Mouse (Mus musculus) erythroblast, embryonic 14.5 days (primary cell): ENCODE data around the gene Gins1. TPM values are rescaled to one million over a fixed set of nuclear protein-coding genes. Genes with fewer than 3 reads are reported as not detected.

Source experiments
- H3K27me3 ChIP-seq: 2 replicates; pipeline ENCODE4 v1.6.1; 2012; ENCODE audit warnings: inconsistent platforms; ENCODE audit not compliant: control insufficient read depth
- H3K36me3 ChIP-seq: 2 replicates; pipeline ENCODE4 v1.6.1; 2012; ENCODE audit warnings: mild to moderate bottlenecking, inconsistent platforms; ENCODE audit not compliant: control insufficient read depth
- H3K4me1 ChIP-seq: 2 replicates; pipeline ENCODE4 v1.6.1; 2012; ENCODE audit warnings: inconsistent platforms; ENCODE audit not compliant: control insufficient read depth
- H3K4me3 ChIP-seq: replicated peaks from 2 replicates; pipeline ENCODE3; 2012; ENCODE audit warnings: moderate library complexity, mild to moderate bottlenecking, inconsistent platforms
- H3K9me3 ChIP-seq: 2 replicates; pipeline ENCODE4 v1.6.1; 2012; ENCODE audit warnings: low read length, inconsistent platforms, mixed read lengths; ENCODE audit not compliant: control insufficient read depth
- GATA1 ChIP-seq: IDR thresholded peaks from 2 replicates; pipeline ENCODE4 v1.6.1; 2012; ENCODE audit warnings: low read length, inconsistent platforms, mixed read lengths
- TAL1 ChIP-seq: IDR thresholded peaks from 3 replicates; pipeline ENCODE4 v1.6.1; 2012; ENCODE audit warnings: low read length, inconsistent platforms, mixed read lengths
- polyA plus RNA-seq: library from polyadenylated mRNA; stranded (reverse); fragments of >175 nt; gene quantifications from 2 replicates; pipeline ENCODE4 v1.2.3, GENCODE M21; 2012

Gene Gins1
- polyA plus RNA-seq, 1 experiment: 5.9 TPM

DNA sequence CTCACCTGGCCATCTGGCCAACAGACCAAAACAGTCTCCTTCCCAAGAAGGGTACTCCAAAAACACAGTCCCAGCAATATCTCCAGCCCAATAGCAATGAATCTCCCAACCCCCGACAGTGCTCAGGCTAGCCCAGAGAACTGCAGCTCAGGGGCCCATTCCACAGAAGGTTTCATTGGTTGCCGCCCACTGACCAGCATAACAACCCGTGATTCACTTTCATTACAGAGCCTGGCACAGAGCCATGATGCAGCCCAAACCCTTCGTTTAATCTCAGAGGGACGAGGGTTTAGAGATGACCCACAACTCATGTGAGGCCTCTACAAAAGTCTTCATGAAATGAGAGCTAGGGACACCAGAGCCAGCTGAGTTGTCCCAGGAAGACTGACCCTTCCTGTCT, 43.6 kb downstream of the Gins1 start:
- TF ChIP-seq TAL1: no peak
- TF ChIP-seq GATA1: no peak
- no peaks in the 10 kb centered on the region for H3K9me3 ChIP-seq
- H3K27me3 ChIP-seq: no peaks in the 10 kb centered on the region
- peaks cover 89% of the 10 kb centered on the region for H3K36me3 ChIP-seq
- no peak overlapping the region for H3K4me3 ChIP-seq
- H3K4me1 ChIP-seq: no peaks in the 10 kb centered on the region

DNA sequence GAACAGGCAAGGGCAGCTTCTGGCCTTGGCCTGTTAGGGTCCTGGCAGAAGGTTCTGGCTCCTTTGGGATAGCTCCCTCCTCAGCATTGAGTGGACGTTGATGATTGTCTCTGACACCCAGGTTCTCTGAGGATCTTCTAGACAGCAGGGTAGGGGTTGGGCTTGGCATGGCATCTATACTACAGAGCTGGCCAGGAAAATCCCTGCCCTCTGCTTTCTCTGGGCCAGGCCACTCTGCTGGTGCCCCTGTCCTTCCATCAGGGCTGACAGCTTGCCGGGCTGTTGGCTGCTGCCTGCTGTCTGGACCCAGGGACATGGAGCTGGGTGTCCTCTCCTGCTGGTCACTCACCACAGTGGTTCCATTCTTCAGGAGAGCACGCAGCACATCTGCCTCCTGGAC, 44.5 kb downstream of the Gins1 start:
- Histone ChIP-seq H3K4me1 (no peaks in the 10 kb centered on the region), H3K9me3 (no peaks in the 10 kb centered on the region), H3K4me3 (no peak overlapping the region), H3K27me3 (no peaks in the 10 kb centered on the region), H3K36me3 (peaks cover 89% of the 10 kb centered on the region)
- no peak for TF ChIP-seq TAL1
- TF ChIP-seq GATA1: no peak

DNA sequence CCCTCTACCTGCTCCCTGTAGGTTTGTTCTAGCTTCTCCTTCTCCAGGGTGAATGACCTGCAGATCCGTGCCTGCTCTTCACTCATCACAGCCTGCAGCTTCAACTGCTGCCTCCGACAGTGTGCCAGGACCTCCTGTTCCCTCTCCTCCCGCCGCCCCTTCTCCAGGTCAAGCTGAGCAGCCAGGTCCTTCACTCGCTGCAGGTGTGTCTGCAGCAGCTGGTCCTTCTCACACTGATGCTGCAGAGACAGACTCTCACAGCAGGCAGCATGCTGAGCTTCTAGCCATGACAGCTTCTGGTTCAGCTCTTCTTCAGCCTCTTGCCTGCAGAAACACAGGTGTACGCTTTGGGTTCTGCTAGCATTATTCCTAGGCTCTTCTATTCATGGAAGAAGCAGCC, 44.9 kb downstream of the Gins1 start:
- H3K4me1 ChIP-seq: no peaks in the 10 kb centered on the region
- no peak overlapping the region for H3K4me3 ChIP-seq
- no peaks in the 10 kb centered on the region for H3K27me3 ChIP-seq
- peaks cover 89% of the 10 kb centered on the region for H3K36me3 ChIP-seq
- no peak for TF ChIP-seq GATA1
- no peak for TF ChIP-seq TAL1
- no peaks in the 10 kb centered on the region for H3K9me3 ChIP-seq

DNA sequence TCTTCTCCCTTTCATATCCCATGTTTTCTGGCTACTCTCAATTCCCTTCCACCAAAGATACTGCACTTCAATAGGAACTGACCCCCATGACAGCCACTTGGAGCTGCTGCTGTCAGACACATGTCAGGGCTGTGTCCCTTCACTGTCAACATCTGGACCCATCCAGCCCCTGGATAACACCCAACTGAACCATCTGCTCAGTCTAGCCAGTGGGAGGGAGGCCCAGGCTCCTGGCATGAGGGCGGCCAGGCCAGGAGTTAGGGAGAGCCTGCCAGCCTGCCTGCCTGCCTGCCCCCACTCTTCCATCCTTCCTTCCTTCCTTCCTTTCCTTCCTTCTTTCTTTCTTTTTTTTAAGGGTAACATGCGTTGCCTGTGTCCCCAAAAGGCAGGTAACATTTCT, 46.0 kb downstream of the Gins1 start:
- no peak overlapping the region for H3K4me3 ChIP-seq
- H3K36me3 ChIP-seq: peaks cover 90% of the 10 kb centered on the region
- H3K27me3 ChIP-seq: no peaks in the 10 kb centered on the region
- no peaks in the 10 kb centered on the region for H3K9me3 ChIP-seq
- TF ChIP-seq GATA1 (no peak), TAL1 (no peak)
- H3K4me1 ChIP-seq: no peaks in the 10 kb centered on the region

GRCm38 (mm10) chr2:150955859-150956258, 50.7 kb downstream of the Gins1 start:
- Histone ChIP-seq H3K4me3 (no peak overlapping the region), H3K27me3 (no peaks in the 10 kb centered on the region), H3K36me3 (peaks cover 96% of the 10 kb centered on the region), H3K9me3 (no peaks in the 10 kb centered on the region), H3K4me1 (no peaks in the 10 kb centered on the region)
- TF ChIP-seq TAL1 (no peak), GATA1 (no peak)

DNA sequence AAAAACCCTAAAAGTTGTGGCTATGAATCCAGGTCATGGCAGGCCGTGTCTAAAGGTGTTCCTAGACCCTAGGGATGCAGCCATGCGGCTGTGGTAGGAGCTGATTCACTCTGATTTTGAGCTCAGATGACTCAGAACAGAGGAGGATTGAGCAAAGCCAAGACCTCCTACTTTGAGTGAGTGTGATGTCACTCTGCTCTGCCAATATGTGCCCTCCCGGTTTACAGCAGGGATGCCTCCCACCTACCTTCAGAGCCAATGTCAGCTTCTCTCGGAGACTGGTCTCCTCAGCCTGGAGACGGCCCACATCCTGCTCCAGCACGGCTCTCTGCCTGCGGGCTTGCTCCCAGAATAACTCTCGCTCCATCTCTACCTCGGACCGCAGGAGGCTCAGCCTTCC, 54.3 kb downstream of the Gins1 start:
- Histone ChIP-seq H3K4me3 (no peak overlapping the region), H3K4me1 (no peaks in the 10 kb centered on the region), H3K27me3 (no peaks in the 10 kb centered on the region), H3K9me3 (no peaks in the 10 kb centered on the region), H3K36me3 (peaks cover 93% of the 10 kb centered on the region)
- no peak for TF ChIP-seq GATA1
- TF ChIP-seq TAL1: no peak

- H3K4me1 ChIP-seq: no peaks in the 10 kb centered on the region
- no peak for TF ChIP-seq GATA1
- TF ChIP-seq TAL1: no peak
Measured at GRCm38 (mm10) chr2:150963246-150963645, 58.0 kb downstream of the Gins1 start.

GRCm38 (mm10) chr2:150964641-150965040, 59.4 kb downstream of the Gins1 start:
- Histone ChIP-seq H3K4me3 (no peak overlapping the region), H3K4me1 (no peaks in the 10 kb centered on the region), H3K9me3 (no peaks in the 10 kb centered on the region), H3K36me3 (peaks cover 93% of the 10 kb centered on the region), H3K27me3 (no peaks in the 10 kb centered on the region)
- no peak for TF ChIP-seq GATA1
- TF ChIP-seq TAL1: no peak

More at GRCm38 (mm10) chr2:150963246-150963645, 58.0 kb downstream of the Gins1 start:
- Histone ChIP-seq H3K27me3 (no peaks in the 10 kb centered on the region), H3K36me3 (peaks cover 93% of the 10 kb centered on the region), H3K4me3 (no peak overlapping the region), H3K9me3 (no peaks in the 10 kb centered on the region)

- no peak overlapping the region for H3K4me3 ChIP-seq
- H3K9me3 ChIP-seq: no peaks in the 10 kb centered on the region
- H3K36me3 ChIP-seq: peaks cover 94% of the 10 kb centered on the region
- TF ChIP-seq TAL1 (no peak), GATA1 (no peak)
- H3K4me1 ChIP-seq: no peaks in the 10 kb centered on the region
- H3K27me3 ChIP-seq: no peaks in the 10 kb centered on the region
Measured at GRCm38 (mm10) chr2:150965951-150966350, 60.8 kb downstream of the Gins1 start.

DNA sequence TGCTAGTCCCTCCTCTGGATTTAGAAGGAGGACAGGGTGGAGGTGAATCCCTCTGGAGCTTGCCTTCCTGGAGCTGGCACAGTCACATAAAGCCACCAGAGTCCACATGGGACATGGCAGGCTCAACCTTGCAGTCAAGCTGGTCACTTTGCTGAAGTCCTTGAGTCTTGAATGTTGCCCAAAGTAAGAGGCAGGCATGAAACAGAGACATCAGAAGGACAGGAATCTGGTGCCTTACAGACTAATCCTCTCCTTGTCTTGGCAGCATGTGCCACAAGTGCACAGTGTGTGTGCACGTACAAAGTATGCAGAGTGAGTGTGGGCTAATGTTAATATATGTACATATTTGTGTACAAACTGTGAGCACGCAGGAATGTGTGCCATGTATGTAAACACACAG, 62.3 kb downstream of the Gins1 start:
- H3K4me3 ChIP-seq: no peak overlapping the region
- H3K36me3 ChIP-seq: peaks cover 98% of the 10 kb centered on the region
- H3K4me1 ChIP-seq: no peaks in the 10 kb centered on the region
- no peaks in the 10 kb centered on the region for H3K9me3 ChIP-seq
- no peaks in the 10 kb centered on the region for H3K27me3 ChIP-seq
- TF ChIP-seq GATA1 (no peak), TAL1 (no peak)
